Mouse (Mus musculus) neural tube, embryonic 15.5 days (tissue): ENCODE data around the gene BC016579. TPM values are rescaled to one million over a fixed set of nuclear protein-coding genes. Genes with fewer than 3 reads are reported as not detected.

Source experiments
- ATAC-seq: fragments of 200-750 bp; cut with Nextera tagmentation; 2 replicates; pipeline ENCODE4 v1.8.0; 2017; ENCODE audit warnings: mild to moderate bottlenecking, moderate TSS enrichment, moderate library complexity; ENCODE audit not compliant: low FRiP score
- H3K27ac ChIP-seq: fragments of 300-500 bp; sonication (generic); replicated peaks from 2 replicates; pipeline ENCODE4 v1.5.1; 2015; ENCODE audit warnings: mild to moderate bottlenecking, inconsistent platforms
- H3K27me3 ChIP-seq: fragments of 300-500 bp; sonication (generic); replicated peaks from 2 replicates; pipeline ENCODE4 v1.6.1; 2015; ENCODE audit warnings: inconsistent platforms
- H3K36me3 ChIP-seq: fragments of 300-500 bp; sonication (generic); 2 replicates; pipeline ENCODE4 v1.6.1; 2015; ENCODE audit warnings: inconsistent platforms
- H3K4me1 ChIP-seq: fragments of 300-500 bp; sonication (generic); 2 replicates; pipeline ENCODE4 v1.6.1; 2015; ENCODE audit warnings: inconsistent platforms
- H3K4me2 ChIP-seq: fragments of 300-500 bp; sonication (generic); 2 replicates; pipeline ENCODE4 v1.6.1; 2015; ENCODE audit warnings: inconsistent platforms, mild to moderate bottlenecking, moderate library complexity
- H3K4me3 ChIP-seq: fragments of 300-500 bp; sonication (generic); replicated peaks from 2 replicates; pipeline ENCODE4 v1.5.1; 2015; ENCODE audit warnings: mild to moderate bottlenecking, inconsistent platforms
- H3K9ac ChIP-seq: fragments of 300-500 bp; sonication (generic); replicated peaks from 2 replicates; pipeline ENCODE4 v1.6.1; 2015; ENCODE audit warnings: mild to moderate bottlenecking, inconsistent platforms
- H3K9me3 ChIP-seq: fragments of 300-500 bp; sonication (generic); replicated peaks from 2 replicates; pipeline ENCODE4 v1.6.1; 2016; ENCODE audit warnings: inconsistent platforms
- WGBS: fragments of 180-500 bp; shearing (Covaris S2); methylation state at CpG from one replicate; pipeline ENCODE4 v1.1.7; 2015; ENCODE audit warnings: mixed read lengths; 5-methylcytosine and 5-hydroxymethylcytosine counted together
- polyA plus RNA-seq: library from polyadenylated mRNA; unstranded; fragments of >200 nt; fragmentation: Nextera tagmentation; extraction: Ambion mirVana; gene quantifications from 2 replicates; pipeline ENCODE4 v1.2.1, GENCODE M21; 2015

The BC016579 gene
- polyA plus RNA-seq, 1 experiment from 2014 or later = not detected

- no peak for ATAC-seq
Measured at GRCm38 (mm10) chr16:45609300-45609699, 44.6 kb downstream of the BC016579 start.

GRCm38 (mm10) chr16:45608481-45608954 lies 45.4 kb downstream of the BC016579 start:
- H3K27ac ChIP-seq = no peak overlapping the region
- H3K4me2 ChIP-seq = no peak overlapping the region
- WGBS = 55% methylated on average over 4 of the region's 4 CpGs
- no peaks in the 10 kb centered on the region for H3K9me3 ChIP-seq
- H3K36me3 ChIP-seq = no peaks in the 10 kb centered on the region
- no peak overlapping the region for H3K4me3 ChIP-seq
- no peaks in the 10 kb centered on the region for H3K27me3 ChIP-seq
- no peaks in the 10 kb centered on the region for H3K4me1 ChIP-seq
- peak; percentile 73; the same call in 1 of the 2 replicates for ATAC-seq
- no peak overlapping the region for H3K9ac ChIP-seq

More at GRCm38 (mm10) chr16:45609300-45609699, 44.6 kb downstream of the BC016579 start:
- Histone ChIP-seq H3K27me3 (no peaks in the 10 kb centered on the region), H3K9ac (no peak overlapping the region), H3K9me3 (no peaks in the 10 kb centered on the region), H3K27ac (no peak overlapping the region), H3K4me2 (no peak overlapping the region), H3K4me1 (no peaks in the 10 kb centered on the region), H3K4me3 (no peak overlapping the region), H3K36me3 (no peaks in the 10 kb centered on the region)
- 75% methylated on average over 3 of the region's 3 CpGs for WGBS

- H3K4me3 ChIP-seq = no peak overlapping the region
- no peaks in the 10 kb centered on the region for H3K9me3 ChIP-seq
- no peaks in the 10 kb centered on the region for H3K4me1 ChIP-seq
- no peak overlapping the region for H3K9ac ChIP-seq
- H3K4me2 ChIP-seq = no peak overlapping the region
- ATAC-seq = no peak
- H3K27me3 ChIP-seq = no peaks in the 10 kb centered on the region
- no peak overlapping the region for H3K27ac ChIP-seq
- no peaks in the 10 kb centered on the region for H3K36me3 ChIP-seq
Measured at GRCm38 (mm10) chr16:45595494-45595893, 58.4 kb downstream of the BC016579 start.

GRCm38 (mm10) chr16:45593656-45594055 lies 60.2 kb downstream of the BC016579 start:
- WGBS = 37% methylated on average over 1 of the region's 1 CpGs
- no peak; the same call in 1 of the 2 replicates for ATAC-seq
- no peaks in the 10 kb centered on the region for H3K27me3 ChIP-seq

GRCm38 (mm10) chr16:45582512-45582911 lies 71.4 kb downstream of the BC016579 start:
- no peak overlapping the region for H3K9ac ChIP-seq
- 36% methylated on average over 2 of the region's 2 CpGs for WGBS
- no peaks in the 10 kb centered on the region for H3K36me3 ChIP-seq
- no peaks in the 10 kb centered on the region for H3K9me3 ChIP-seq
- ATAC-seq = no peak
- H3K4me1 ChIP-seq = no peaks in the 10 kb centered on the region
- H3K4me2 ChIP-seq = no peak overlapping the region
- no peak overlapping the region for H3K27ac ChIP-seq
- no peaks in the 10 kb centered on the region for H3K27me3 ChIP-seq
- H3K4me3 ChIP-seq = no peak overlapping the region

More at GRCm38 (mm10) chr16:45593656-45594055, 60.2 kb downstream of the BC016579 start:
- Histone ChIP-seq H3K9ac (no peak overlapping the region), H3K4me1 (no peaks in the 10 kb centered on the region), H3K4me2 (no peak overlapping the region), H3K9me3 (no peaks in the 10 kb centered on the region), H3K36me3 (no peaks in the 10 kb centered on the region), H3K4me3 (no peak overlapping the region), H3K27ac (no peak overlapping the region)

- WGBS = 71% methylated on average over 12 of the region's 12 CpGs
- no peak overlapping the region for H3K9ac ChIP-seq
Measured at GRCm38 (mm10) chr16:45579883-45580282, 74.0 kb downstream of the BC016579 start.

More at GRCm38 (mm10) chr16:45579883-45580282, 74.0 kb downstream of the BC016579 start:
- Histone ChIP-seq H3K4me2 (no peak overlapping the region), H3K36me3 (no peaks in the 10 kb centered on the region), H3K27ac (no peak overlapping the region), H3K4me1 (no peaks in the 10 kb centered on the region), H3K27me3 (no peaks in the 10 kb centered on the region), H3K9me3 (no peaks in the 10 kb centered on the region), H3K4me3 (no peak overlapping the region)
- ATAC-seq = no peak

Other genes with a start within 250 kb of the BC016579 start
- 293 and 354 TPM in 2 replicates for gene Cd200, start 245.0 kb downstream of the BC016579 start, polyA plus RNA-seq
- 0.08 TPM in 1 of 2 replicates, not detected in the other for gene Gm609, start 161.1 kb downstream of the BC016579 start, polyA plus RNA-seq
- gene Gm17783, start 122.0 kb downstream of the BC016579 start, polyA plus RNA-seq = not detected in 2 replicates
- gene Slc9c1, start 118.8 kb downstream of the BC016579 start, polyA plus RNA-seq = not detected in 2 replicates
- 0.26 TPM in 1 of 2 replicates, not detected in the other for gene Gcsam, start 43.7 kb downstream of the BC016579 start, polyA plus RNA-seq
- 0.46 and 0.49 TPM in 2 replicates for gene Tmprss7, start 39.6 kb upstream of the BC016579 start, polyA plus RNA-seq
- gene Tagln3, start 70.5 kb upstream of the BC016579 start, polyA plus RNA-seq = 451 and 532 TPM in 2 replicates
- 38.7 and 41.1 TPM in 2 replicates for gene Abhd10, start 88.9 kb upstream of the BC016579 start, polyA plus RNA-seq